Mouse (Mus musculus) forebrain, embryonic 13.5 days (tissue): ENCODE data around the gene Tspan33. TPM values are rescaled to one million over a fixed set of nuclear protein-coding genes. Genes with fewer than 3 reads are reported as not detected.
A peak's percentile ranks its signal among the peaks of the same experiment; 100 is the strongest.
"Not testable (repeated sequence)": the region's sequence is repeated elsewhere in the genome, so short reads cannot be mapped to it uniquely, and the experiment has no call there.

ENCODE experiments used
- ATAC-seq: fragments of 200-750 bp; cut with Nextera tagmentation; 2 replicates; pipeline ENCODE4 v1.8.0; 2017
- H3K27ac ChIP-seq: fragments of 300-500 bp; sonication (generic); 2 replicates; pipeline ENCODE4 v1.5.1; 2015; ENCODE audit warnings: inconsistent platforms, mild to moderate bottlenecking, moderate library complexity
- H3K27me3 ChIP-seq: fragments of 300-500 bp; sonication (generic); 2 replicates; pipeline ENCODE4 v1.6.1; 2015; ENCODE audit warnings: mild to moderate bottlenecking, inconsistent platforms
- H3K36me3 ChIP-seq: fragments of 300-500 bp; sonication (generic); 2 replicates; pipeline ENCODE4 v1.6.1; 2015; ENCODE audit warnings: mild to moderate bottlenecking, inconsistent platforms; ENCODE audit not compliant: poor library complexity, severe bottlenecking
- H3K4me1 ChIP-seq: fragments of 300-500 bp; sonication (generic); 2 replicates; pipeline ENCODE4 v1.6.1; 2015; ENCODE audit warnings: inconsistent platforms
- H3K4me2 ChIP-seq: fragments of 300-500 bp; sonication (generic); 2 replicates; pipeline ENCODE4 v1.6.1; 2015; ENCODE audit warnings: inconsistent platforms, mild to moderate bottlenecking, moderate library complexity
- H3K4me3 ChIP-seq: fragments of 300-500 bp; sonication (generic); 2 replicates; pipeline ENCODE4 v1.5.1; 2015; ENCODE audit warnings: mild to moderate bottlenecking, inconsistent platforms
- H3K9ac ChIP-seq: fragments of 300-500 bp; sonication (generic); 2 replicates; pipeline ENCODE4 v1.6.1; 2015; ENCODE audit warnings: mild to moderate bottlenecking, inconsistent platforms
- H3K9me3 ChIP-seq: fragments of 300-500 bp; sonication (generic); replicated peaks from 2 replicates; pipeline ENCODE4 v1.6.1; 2016; ENCODE audit warnings: inconsistent platforms
- WGBS: fragments of 180-500 bp; shearing (Covaris S2); methylation state at CpG from one replicate; pipeline ENCODE4 v1.1.7; 2015; 5-methylcytosine and 5-hydroxymethylcytosine counted together
- polyA plus RNA-seq: library from polyadenylated mRNA; unstranded; fragments of >200 nt; fragmentation: Nextera tagmentation; extraction: Ambion mirVana; gene quantifications from 2 replicates; pipeline ENCODE4 v1.2.1, GENCODE M21; 2015

The Tspan33 gene
- polyA plus RNA-seq, 1 experiment from 2014 or later = 4.3 TPM

DNA sequence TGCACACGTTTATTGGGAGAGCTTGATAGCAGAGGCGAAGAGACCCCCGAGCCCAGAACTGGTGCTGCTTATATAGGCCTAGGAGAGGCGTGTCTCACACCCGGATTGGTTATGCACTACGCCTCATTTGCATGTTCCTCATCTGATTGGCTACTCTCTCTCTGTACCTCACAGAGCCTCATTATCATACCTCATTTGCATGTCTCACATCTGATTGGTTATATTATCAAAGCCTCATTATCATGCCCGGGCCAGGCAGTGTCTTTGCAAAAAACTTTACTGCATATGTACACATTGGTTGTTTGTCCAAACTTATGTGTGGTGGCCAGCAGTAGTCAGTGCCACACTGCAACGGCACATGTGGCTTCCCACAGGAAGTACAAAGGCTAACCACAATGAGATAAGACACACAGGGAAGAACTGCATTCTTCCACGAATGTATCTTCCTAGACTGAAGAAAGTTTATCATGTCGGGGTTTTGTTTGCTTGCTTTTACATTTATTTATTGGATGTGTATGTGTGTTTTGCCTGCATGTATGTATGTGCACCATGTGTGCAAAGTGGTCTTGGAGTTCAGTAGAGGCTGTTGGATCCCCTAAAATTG, 14.0 kb upstream of the Tspan33 start:
- WGBS = 90% methylated on average over 10 of the region's 10 CpGs
- H3K9me3 ChIP-seq, H3K36me3 ChIP-seq, H3K4me1 ChIP-seq, ATAC-seq, H3K4me3 ChIP-seq, H3K27ac ChIP-seq, H3K4me2 ChIP-seq, H3K9ac ChIP-seq, H3K27me3 ChIP-seq: not testable (repeated sequence)

DNA sequence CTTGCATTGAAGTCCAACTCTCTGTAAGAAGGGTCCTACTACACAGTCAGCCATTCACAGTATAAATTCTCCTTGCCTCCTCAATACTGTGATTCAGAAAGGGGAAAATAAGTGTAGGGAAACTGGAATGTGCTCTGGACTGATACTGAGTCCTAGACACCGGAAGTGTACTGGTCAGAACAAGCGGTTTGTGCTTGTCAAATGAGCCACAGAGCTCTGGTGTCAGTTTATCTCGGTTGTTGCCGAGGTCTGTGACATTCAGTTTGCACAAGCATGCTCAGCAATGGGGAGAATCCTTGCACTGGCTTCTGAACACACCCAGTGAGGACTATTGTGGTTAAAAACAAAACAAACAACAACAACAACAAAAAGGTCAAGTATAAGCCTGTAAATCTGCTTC, 12.2 kb upstream of the Tspan33 start:
- Histone ChIP-seq H3K27me3 (no peaks in the 10 kb centered on the region), H3K9me3 (no peaks in the 10 kb centered on the region), H3K4me3 (no peak overlapping the region), H3K9ac (no peak overlapping the region), H3K4me2 (no peak overlapping the region), H3K27ac (no peak overlapping the region), H3K4me1 (no peaks in the 10 kb centered on the region), H3K36me3 (no peaks in the 10 kb centered on the region)
- 88% methylated on average over 4 of the region's 4 CpGs for WGBS
- no peak for ATAC-seq

GRCm38 (mm10) chr6:29684686-29685085, 9.3 kb upstream of the Tspan33 start:
- no peak overlapping the region for H3K27ac ChIP-seq
- no peaks in the 10 kb centered on the region for H3K4me1 ChIP-seq
- no peaks in the 10 kb centered on the region for H3K9me3 ChIP-seq
- no peak overlapping the region for H3K9ac ChIP-seq
- H3K4me3 ChIP-seq = no peak overlapping the region
- H3K4me2 ChIP-seq = no peak overlapping the region
- no peak for ATAC-seq
- H3K36me3 ChIP-seq = no peaks in the 10 kb centered on the region
- no peaks in the 10 kb centered on the region for H3K27me3 ChIP-seq
- 91% methylated on average over 4 of the region's 4 CpGs for WGBS

DNA sequence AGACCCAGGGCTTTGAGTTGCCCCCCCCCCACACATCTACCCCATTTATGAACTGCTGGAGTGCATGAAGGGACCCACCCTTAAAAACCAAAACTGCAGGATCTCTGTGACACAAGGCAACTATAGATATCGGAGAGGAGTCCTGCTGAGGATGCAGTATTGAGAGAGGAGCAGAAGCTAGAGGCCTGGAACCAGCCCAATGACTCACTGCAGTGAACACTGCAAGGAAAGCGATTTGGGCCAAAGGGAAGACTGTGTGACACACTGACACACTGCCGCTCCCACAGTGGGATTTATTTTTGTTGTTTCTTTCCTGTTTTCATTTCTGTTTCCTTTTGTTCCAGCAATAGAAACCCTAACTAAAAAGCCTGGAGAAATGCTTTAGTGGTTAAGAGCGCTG, 8.1 kb upstream of the Tspan33 start:
- no peak for ATAC-seq
- 79% methylated on average over 4 of the region's 4 CpGs for WGBS

GRCm38 (mm10) chr6:29689458-29689857, 4.6 kb upstream of the Tspan33 start:
- Histone ChIP-seq H3K27ac (no peak overlapping the region), H3K27me3 (peaks cover 12% of the 10 kb centered on the region), H3K4me1 (peaks cover 6% of the 10 kb centered on the region), H3K36me3 (no peaks in the 10 kb centered on the region), H3K4me3 (no peak overlapping the region), H3K9ac (no peak overlapping the region), H3K4me2 (no peak overlapping the region), H3K9me3 (no peaks in the 10 kb centered on the region)
- no peak for ATAC-seq
- 77% methylated on average over 8 of the region's 8 CpGs for WGBS

More for the DNA sequence above, 8.1 kb upstream of the Tspan33 start:
- Histone ChIP-seq H3K9ac (no peak overlapping the region), H3K27me3 (no peaks in the 10 kb centered on the region), H3K4me3 (no peak overlapping the region), H3K4me1 (no peaks in the 10 kb centered on the region), H3K27ac (no peak overlapping the region), H3K9me3 (no peaks in the 10 kb centered on the region), H3K36me3 (no peaks in the 10 kb centered on the region), H3K4me2 (no peak overlapping the region)

GRCm38 (mm10) chr6:29694375-29695289, 610 bp downstream of the Tspan33 start:
- H3K27me3 ChIP-seq = peaks cover 17% of the 10 kb centered on the region
- H3K4me3 ChIP-seq = peak overlapping the region; percentile 87
- no peak overlapping the region for H3K27ac ChIP-seq
- H3K9me3 ChIP-seq = no peaks in the 10 kb centered on the region
- H3K4me1 ChIP-seq = peaks cover 17% of the 10 kb centered on the region
- peak overlapping the region; percentile 98 for H3K4me2 ChIP-seq
- peak; percentile 29; the same call in 1 of the 2 replicates for ATAC-seq
- WGBS = 4% methylated on average over 34 of the region's 35 CpGs
- H3K9ac ChIP-seq = peak overlapping the region; percentile 89
- H3K36me3 ChIP-seq = no peaks in the 10 kb centered on the region

GRCm38 (mm10) chr6:29695290-29695674, 1.3 kb downstream of the Tspan33 start:
- peak overlapping the region; percentile 87; the same call in 1 of the 2 replicates for H3K4me3 ChIP-seq
- no peak overlapping the region for H3K27ac ChIP-seq
- no peaks in the 10 kb centered on the region for H3K9me3 ChIP-seq
- H3K27me3 ChIP-seq = peaks cover 17% of the 10 kb centered on the region
- H3K9ac ChIP-seq = peak overlapping the region; percentile 34; the same call in 1 of the 2 replicates
- peak overlapping the region; percentile 98 for H3K4me2 ChIP-seq
- H3K4me1 ChIP-seq = peaks cover 17% of the 10 kb centered on the region
- WGBS = 34% methylated on average over 3 of the region's 3 CpGs
- H3K36me3 ChIP-seq = no peaks in the 10 kb centered on the region
- no peak for ATAC-seq

- Histone ChIP-seq H3K4me2 (0 out of 2 replicates have a peak overlapping the region, but pooled peaks have one; percentile 98), H3K36me3 (no peaks in the 10 kb centered on the region), H3K9me3 (no peaks in the 10 kb centered on the region), H3K4me1 (peaks cover 17% of the 10 kb centered on the region), H3K9ac (no peak overlapping the region), H3K4me3 (no peak overlapping the region), H3K27ac (no peak overlapping the region), H3K27me3 (peaks cover 17% of the 10 kb centered on the region)
- ATAC-seq = no peak
- 65% methylated on average over 7 of the region's 7 CpGs for whole genome bisulfite sequencing
These were observed 2.0 kb downstream of the Tspan33 start for GRCm38 (mm10) chr6:29695975-29696374.

GRCm38 (mm10) chr6:29697139-29697538, 3.1 kb downstream of the Tspan33 start:
- no peak overlapping the region for H3K4me3 ChIP-seq
- no peak for ATAC-seq
- H3K27me3 ChIP-seq = peaks cover 17% of the 10 kb centered on the region
- H3K27ac ChIP-seq = no peak overlapping the region
- no peak overlapping the region for H3K4me2 ChIP-seq
- no peak overlapping the region for H3K9ac ChIP-seq
- H3K36me3 ChIP-seq = no peaks in the 10 kb centered on the region
- peaks cover 17% of the 10 kb centered on the region for H3K4me1 ChIP-seq
- no peaks in the 10 kb centered on the region for H3K9me3 ChIP-seq

- H3K27ac ChIP-seq = no peak overlapping the region
- peaks cover 14% of the 10 kb centered on the region for H3K27me3 ChIP-seq
- no peaks in the 10 kb centered on the region for H3K36me3 ChIP-seq
- H3K9ac ChIP-seq = no peak overlapping the region
- 35% methylated on average over 3 of the region's 3 CpGs for WGBS
- H3K4me1 ChIP-seq = peaks cover 17% of the 10 kb centered on the region
- no peak overlapping the region for H3K4me2 ChIP-seq
- H3K9me3 ChIP-seq = no peaks in the 10 kb centered on the region
- H3K4me3 ChIP-seq = no peak overlapping the region
- ATAC-seq = no peak
These were observed 3.5 kb downstream of the Tspan33 start for GRCm38 (mm10) chr6:29697548-29697947.

DNA sequence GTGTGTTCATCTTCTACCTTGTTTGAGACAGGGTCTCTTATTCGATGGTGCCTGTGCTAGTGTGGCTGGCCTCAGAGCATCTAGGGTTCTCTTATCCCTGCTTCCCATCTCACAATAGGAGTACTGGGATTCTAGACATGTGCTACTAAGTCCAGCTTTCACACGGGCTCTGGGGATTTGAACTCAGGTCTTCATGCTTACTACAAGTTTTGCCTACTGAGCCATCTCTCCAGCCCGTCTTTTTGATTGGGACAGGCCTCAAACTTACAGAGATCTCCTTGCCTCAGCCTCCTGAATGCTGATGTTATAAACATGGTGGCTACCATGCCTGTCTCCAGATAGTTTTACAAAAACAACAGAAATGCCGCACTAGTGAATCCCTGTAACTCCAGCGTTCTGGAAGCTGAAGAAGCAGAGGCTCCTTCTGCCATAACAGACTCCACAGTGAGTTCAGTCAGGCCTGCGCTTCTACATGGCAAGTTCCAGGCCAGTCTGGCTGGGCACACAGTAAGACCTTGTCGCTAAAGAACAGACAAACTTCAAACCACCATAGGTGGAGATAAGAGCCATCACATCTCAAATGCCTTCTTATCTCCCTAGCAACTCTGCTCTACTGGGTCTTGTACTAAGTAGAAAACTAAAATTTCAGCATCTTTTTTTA, 5.2 kb downstream of the Tspan33 start:
- ATAC-seq = no peak
- Histone ChIP-seq H3K4me3 (no peak overlapping the region), H3K27ac (no peak overlapping the region), H3K9ac (no peak overlapping the region), H3K9me3 (no peaks in the 10 kb centered on the region), H3K4me2 (no peak overlapping the region), H3K36me3 (no peaks in the 10 kb centered on the region), H3K27me3 (0 out of 2 replicates have a peak, but pooled peaks cover 4% of the 10 kb centered on the region), H3K4me1 (peaks cover 13% of the 10 kb centered on the region)
- WGBS = 91% methylated on average over 7 of the region's 7 CpGs

DNA sequence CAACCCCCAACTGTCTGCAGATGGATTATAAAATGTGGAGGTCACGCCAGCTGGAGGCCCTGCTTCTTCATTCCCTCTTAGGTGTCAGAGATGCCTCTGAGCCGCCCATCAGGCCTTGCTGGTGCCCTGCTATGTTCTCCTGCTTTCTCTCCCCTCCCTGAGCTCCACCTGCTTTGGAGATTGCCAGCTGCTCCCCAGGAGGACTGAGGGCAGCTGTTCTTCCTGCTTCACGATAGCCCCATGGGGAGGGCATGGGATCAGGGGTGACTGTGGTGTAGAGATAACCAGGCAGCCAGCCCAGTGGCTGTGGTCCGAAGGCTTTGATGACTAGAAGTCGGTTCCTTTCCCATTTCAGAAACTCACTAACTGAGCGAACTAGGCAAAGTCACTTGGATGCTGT, 7.0 kb downstream of the Tspan33 start:
- H3K9me3 ChIP-seq = no peaks in the 10 kb centered on the region
- 82% methylated on average over 6 of the region's 6 CpGs for WGBS
- no peak for ATAC-seq
- no peak overlapping the region for H3K4me2 ChIP-seq
- no peak overlapping the region for H3K9ac ChIP-seq
- no peak overlapping the region for H3K4me3 ChIP-seq
- no peaks in the 10 kb centered on the region for H3K4me1 ChIP-seq
- no peak overlapping the region for H3K27ac ChIP-seq
- H3K27me3 ChIP-seq = no peaks in the 10 kb centered on the region
- H3K36me3 ChIP-seq = no peaks in the 10 kb centered on the region
